Mouse (Mus musculus) cortical plate, adult 2 months (tissue): ENCODE measurements around the gene Entpd1.

Source experiments
- CTCF ChIP-seq: fragments of 200-500 bp; IDR thresholded peaks from 2 replicates; pipeline ENCODE4 v1.5.1; 2011; ENCODE audit warnings: mild to moderate bottlenecking, control low read depth, low read length; ENCODE audit not compliant: insufficient read depth; ENCODE audit errors: extremely low read depth
- POLR2A ChIP-seq: fragments of 200-500 bp; IDR thresholded peaks from 2 replicates; pipeline ENCODE4 v1.6.1; 2011; ENCODE audit warnings: mild to moderate bottlenecking, low read length, control low read depth; ENCODE audit not compliant: insufficient read depth; ENCODE audit errors: extremely low read depth

- TF ChIP-seq CTCF (no peak), POLR2A (no peak)
Observed at GRCm38 (mm10) chr19:40760071-40760470, 147.9 kb downstream of the Entpd1 start.
